Mouse (Mus musculus) neural tube, embryonic 14.5 days (tissue): Measurements from ENCODE around the gene Rab22a. TPM values are rescaled to one million over a fixed set of nuclear protein-coding genes. Genes with fewer than 3 reads are reported as not detected.

Experiments
- ATAC-seq: fragments of 200-750 bp; cut with Nextera tagmentation; 2 replicates; pipeline ENCODE4 v1.8.0; 2017; ENCODE audit warnings: low read depth, mild to moderate bottlenecking, moderate TSS enrichment, moderate library complexity
- H3K27ac ChIP-seq: fragments of 300-500 bp; sonication (generic); 2 replicates; pipeline ENCODE4 v1.5.1; 2014; ENCODE audit warnings: low read depth, mild to moderate bottlenecking, control low read depth, low read length, moderate library complexity, mixed read lengths
- H3K27me3 ChIP-seq: fragments of 300-500 bp; sonication (generic); 2 replicates; pipeline ENCODE4 v1.6.1; 2014; ENCODE audit warnings: low read length; ENCODE audit not compliant: control insufficient read depth, insufficient read depth
- H3K36me3 ChIP-seq: fragments of 300-500 bp; sonication (generic); 2 replicates; pipeline ENCODE4 v1.6.1; 2014; ENCODE audit warnings: low read length, mixed read lengths; ENCODE audit not compliant: control insufficient read depth, insufficient read depth
- H3K4me1 ChIP-seq: fragments of 300-500 bp; sonication (generic); 2 replicates; pipeline ENCODE4 v1.6.1; 2014; ENCODE audit warnings: low read length; ENCODE audit not compliant: control insufficient read depth, insufficient read depth
- H3K4me2 ChIP-seq: fragments of 300-500 bp; sonication (generic); 2 replicates; pipeline ENCODE4 v1.6.1; 2014; ENCODE audit warnings: mild to moderate bottlenecking, low read depth, low read length, control low read depth
- H3K4me3 ChIP-seq: fragments of 300-500 bp; sonication (generic); 2 replicates; pipeline ENCODE4 v1.5.1; 2014; ENCODE audit warnings: low read depth, low read length, control low read depth, mixed read lengths
- H3K9ac ChIP-seq: fragments of 300-500 bp; sonication (generic); replicated peaks from 2 replicates; pipeline ENCODE4 v1.6.1; 2014; ENCODE audit warnings: low read depth, mild to moderate bottlenecking, control low read depth, low read length, mixed read lengths
- H3K9me3 ChIP-seq: fragments of 300-500 bp; sonication (generic); 2 replicates; pipeline ENCODE4 v1.6.1; 2016; ENCODE audit warnings: low read length; ENCODE audit not compliant: control insufficient read depth
- WGBS: fragments of 180-500 bp; shearing (Covaris S2); extraction: QIAGEN DNeasy Blood & Tissue Kit; methylation state at CpG from one replicate; pipeline ENCODE4 v1.1.7; 2014; 5-methylcytosine and 5-hydroxymethylcytosine counted together
- polyA plus RNA-seq: library from polyadenylated mRNA; unstranded; fragments of >200 nt; fragmentation: Nextera tagmentation; extraction: Ambion mirVana; gene quantifications from 2 replicates; pipeline ENCODE4 v1.2.1, GENCODE M21; 2014

Rab22a gene
- polyA plus RNA-seq, 1 experiment from 2014 or later = 35.5 TPM

DNA sequence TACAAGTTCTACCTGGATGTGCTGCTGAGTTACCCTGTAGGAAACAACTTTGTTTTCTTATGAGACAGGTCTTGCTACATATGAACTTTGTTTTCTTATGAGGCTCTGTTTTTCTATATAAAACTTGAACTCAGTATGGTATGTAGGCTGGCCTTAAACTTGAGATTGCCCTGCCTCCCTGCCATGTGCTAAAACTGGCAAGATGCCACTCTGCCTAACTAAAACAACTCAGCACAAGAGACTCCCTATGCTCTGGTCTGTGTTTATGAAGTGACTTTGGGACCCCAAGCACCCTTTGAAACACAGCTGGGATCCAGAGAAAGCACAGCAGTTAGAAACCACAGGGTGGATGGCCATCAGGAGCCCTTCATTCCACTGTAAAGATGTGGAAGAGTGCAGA lies 18.2 kb upstream of the Rab22a start:
- H3K4me3 ChIP-seq = no peak overlapping the region

GRCm38 (mm10) chr2:173642262-173642999 lies 17.1 kb upstream of the Rab22a start:
- 52% methylated on average over 15 of the region's 15 CpGs for WGBS
- H3K9ac ChIP-seq = no peak overlapping the region

More for the DNA sequence above, 18.2 kb upstream of the Rab22a start:
- Histone ChIP-seq H3K4me1 (no peaks in the 10 kb centered on the region), H3K9ac (no peak overlapping the region), H3K27ac (no peak overlapping the region), H3K36me3 (no peaks in the 10 kb centered on the region), H3K27me3 (no peaks in the 10 kb centered on the region), H3K9me3 (no peaks in the 10 kb centered on the region), H3K4me2 (no peak overlapping the region)
- no peak for ATAC-seq

DNA sequence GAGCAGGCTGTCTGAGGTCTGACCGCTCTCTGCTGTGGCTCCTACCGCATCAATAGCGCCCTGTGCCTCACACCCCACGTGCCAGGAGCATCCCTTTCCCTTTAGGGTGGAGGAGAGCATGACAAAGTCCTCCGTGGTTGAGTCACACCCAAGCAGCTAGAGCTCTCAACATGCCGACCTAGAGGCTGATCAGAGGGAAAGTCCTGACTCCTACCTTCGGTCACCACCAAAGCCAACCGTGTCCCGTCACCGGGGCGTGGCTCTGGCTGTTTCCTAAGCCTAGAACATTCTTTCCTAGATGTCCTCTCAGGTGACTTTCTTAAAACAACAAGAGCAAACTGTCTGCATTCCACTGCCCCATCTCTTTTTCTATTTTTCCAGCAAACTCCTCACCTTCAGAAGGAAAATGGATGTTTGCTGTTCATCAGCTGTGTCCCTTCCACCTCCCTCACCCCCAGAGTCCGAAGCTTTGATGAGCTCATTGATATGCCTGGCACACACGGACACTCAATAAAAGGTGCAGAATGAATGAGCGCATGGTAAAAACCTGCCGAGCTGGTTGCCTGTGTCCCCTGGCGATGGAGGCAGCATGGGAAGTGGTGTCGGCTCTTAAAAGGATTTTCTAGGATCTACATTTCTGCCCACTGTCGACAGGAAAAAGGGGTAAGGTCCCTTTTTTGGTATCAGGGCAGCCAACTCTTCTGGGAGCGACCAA lies 12.2 kb upstream of the Rab22a start:
- no peak overlapping the region for H3K27ac ChIP-seq
- H3K9ac ChIP-seq = no peak overlapping the region
- H3K4me3 ChIP-seq = no peak overlapping the region
- 76% methylated on average over 19 of the region's 19 CpGs for WGBS
- H3K4me1 ChIP-seq = no peaks in the 10 kb centered on the region
- H3K9me3 ChIP-seq = no peaks in the 10 kb centered on the region
- H3K27me3 ChIP-seq = no peaks in the 10 kb centered on the region
- no peaks in the 10 kb centered on the region for H3K36me3 ChIP-seq
- no peak for ATAC-seq
- no peak overlapping the region for H3K4me2 ChIP-seq

More at GRCm38 (mm10) chr2:173642262-173642999, 17.1 kb upstream of the Rab22a start:
- Histone ChIP-seq H3K27me3 (no peaks in the 10 kb centered on the region), H3K4me2 (no peak overlapping the region), H3K36me3 (no peaks in the 10 kb centered on the region), H3K27ac (no peak overlapping the region), H3K4me1 (no peaks in the 10 kb centered on the region), H3K4me3 (no peak overlapping the region), H3K9me3 (no peaks in the 10 kb centered on the region)
- ATAC-seq = no peak

DNA sequence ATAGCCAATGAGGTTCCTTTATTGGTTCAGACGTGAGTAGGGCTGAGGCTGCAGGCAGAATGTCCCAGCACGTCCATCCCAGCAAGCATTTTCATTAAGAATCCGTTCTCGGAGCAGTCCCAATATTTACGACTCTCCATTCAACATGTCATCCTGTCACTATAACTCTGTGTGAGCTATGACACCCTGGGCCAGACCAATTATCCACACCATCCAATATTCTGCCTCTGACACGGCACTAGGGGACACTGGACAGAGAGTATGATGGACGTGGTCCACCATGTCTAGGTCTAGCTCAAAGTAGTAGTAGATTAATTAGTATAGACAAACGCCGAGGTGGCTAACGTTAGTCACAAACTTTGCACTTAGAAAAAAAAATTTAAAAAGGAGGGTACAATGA lies 9.8 kb upstream of the Rab22a start:
- H3K9ac ChIP-seq = no peak overlapping the region
- WGBS = 41% methylated on average over 10 of the region's 10 CpGs
- H3K27ac ChIP-seq = no peak overlapping the region
- no peak overlapping the region for H3K4me3 ChIP-seq
- H3K27me3 ChIP-seq = no peaks in the 10 kb centered on the region
- no peaks in the 10 kb centered on the region for H3K9me3 ChIP-seq
- peak; percentile 69 for ATAC-seq
- H3K4me2 ChIP-seq = no peak overlapping the region
- H3K36me3 ChIP-seq = no peaks in the 10 kb centered on the region
- H3K4me1 ChIP-seq = no peaks in the 10 kb centered on the region

GRCm38 (mm10) chr2:173653526-173653925 lies 6.0 kb upstream of the Rab22a start:
- Histone ChIP-seq H3K27ac (no peak overlapping the region), H3K4me3 (no peak overlapping the region), H3K4me1 (no peaks in the 10 kb centered on the region), H3K4me2 (no peak overlapping the region), H3K9ac (no peak overlapping the region), H3K36me3 (no peaks in the 10 kb centered on the region), H3K9me3 (no peaks in the 10 kb centered on the region), H3K27me3 (no peaks in the 10 kb centered on the region)
- 80% methylated on average over 5 of the region's 5 CpGs for WGBS
- no peak for ATAC-seq

DNA sequence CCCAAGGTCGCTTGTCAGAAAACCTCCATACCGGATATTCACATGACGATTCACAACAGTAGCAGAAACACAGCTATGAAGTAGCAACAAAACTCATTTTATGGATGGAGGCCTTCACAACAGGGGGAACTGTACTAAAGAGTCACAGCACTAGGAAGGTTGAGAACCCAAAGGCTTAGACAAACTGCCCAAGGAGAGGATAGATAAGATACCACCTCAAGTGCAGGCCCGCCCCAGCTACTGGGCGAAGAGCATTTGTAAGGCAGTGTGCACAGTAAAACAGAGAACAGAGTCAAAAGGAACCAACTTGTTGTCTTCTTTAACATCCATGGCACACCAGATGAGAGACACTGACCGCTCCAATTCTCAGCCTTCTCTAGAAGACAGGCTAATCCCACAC lies 1.8 kb upstream of the Rab22a start:
- Histone ChIP-seq H3K27me3 (no peaks in the 10 kb centered on the region), H3K4me1 (peaks cover 12% of the 10 kb centered on the region), H3K9ac (no peak overlapping the region), H3K27ac (no peak overlapping the region), H3K36me3 (peaks cover 2% of the 10 kb centered on the region; the same call in 1 of the 2 replicates), H3K9me3 (no peaks in the 10 kb centered on the region), H3K4me3 (no peak overlapping the region), H3K4me2 (no peak overlapping the region)
- no peak for ATAC-seq
- 92% methylated on average over 6 of the region's 6 CpGs for WGBS

DNA sequence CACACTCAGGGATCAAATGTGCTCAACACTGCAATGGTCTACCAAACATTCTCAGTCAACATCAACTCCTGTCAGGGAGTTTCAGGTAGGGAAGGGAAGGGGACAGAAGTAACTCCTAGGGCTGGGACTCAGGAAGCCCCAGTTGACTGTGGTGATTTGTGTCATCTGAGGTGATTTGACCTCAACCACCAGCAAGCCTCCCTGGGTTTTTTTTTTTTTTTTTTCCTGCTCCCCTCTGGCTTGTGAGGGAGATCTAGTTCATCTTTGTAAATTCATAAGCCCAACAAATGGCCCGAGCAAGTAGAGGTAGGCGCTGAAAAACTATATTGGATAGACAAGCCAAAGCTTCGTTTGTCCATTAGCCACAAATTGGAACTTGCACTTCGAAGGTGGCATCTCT lies 1.0 kb upstream of the Rab22a start:
- Histone ChIP-seq H3K4me3 (no peak overlapping the region), H3K4me1 (peaks cover 14% of the 10 kb centered on the region), H3K27me3 (no peaks in the 10 kb centered on the region), H3K27ac (no peak overlapping the region), H3K4me2 (peak overlapping the region; percentile 74), H3K36me3 (peaks cover 5% of the 10 kb centered on the region; the same call in 1 of the 2 replicates), H3K9ac (no peak overlapping the region), H3K9me3 (no peaks in the 10 kb centered on the region)
- ATAC-seq = no peak
- 93% methylated on average over 4 of the region's 4 CpGs for WGBS

DNA sequence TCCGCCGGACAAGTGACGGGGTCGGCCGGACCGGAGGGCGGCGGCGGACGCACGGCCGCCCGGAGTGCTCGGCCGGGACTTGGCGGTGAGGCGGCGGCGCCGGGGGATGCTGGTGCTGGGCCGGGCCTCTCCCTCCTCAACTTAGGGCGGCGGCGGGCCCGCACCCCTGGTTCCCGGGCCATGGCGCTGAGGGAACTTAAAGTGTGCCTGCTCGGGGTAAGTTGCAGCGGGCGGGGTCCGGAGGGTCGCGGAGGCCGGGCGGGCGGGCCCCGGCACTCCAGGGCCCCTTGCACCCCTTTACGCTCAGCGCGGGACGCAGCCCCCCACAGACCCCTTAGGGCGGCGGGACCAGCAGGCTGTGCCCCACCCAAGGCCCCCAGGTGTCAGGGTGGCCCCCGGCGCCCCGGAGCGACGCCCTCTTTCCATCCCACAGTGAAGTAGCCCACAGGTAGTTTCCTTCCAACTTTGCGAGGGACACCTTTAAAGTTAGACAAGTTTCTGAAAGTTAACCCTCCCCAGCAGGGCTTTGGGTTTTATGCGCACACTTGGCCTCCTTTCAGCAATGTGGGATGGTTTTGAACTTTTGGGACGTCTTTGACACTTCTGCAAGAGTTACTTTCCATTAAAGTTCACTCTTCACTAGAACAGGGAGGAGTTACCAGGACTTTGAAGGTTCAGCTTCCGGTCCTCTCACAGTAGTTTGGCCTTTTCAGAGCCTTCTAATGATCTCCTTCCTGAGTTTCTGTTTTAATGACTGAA lies 545 bp downstream of the Rab22a start:
- H3K4me2 ChIP-seq = peak overlapping the region; percentile 91
- peaks cover 5% of the 10 kb centered on the region; the same call in 1 of the 2 replicates for H3K36me3 ChIP-seq
- WGBS = under 1% methylated on average over 38 of the region's 52 CpGs
- H3K27ac ChIP-seq = no peak overlapping the region
- no peaks in the 10 kb centered on the region for H3K27me3 ChIP-seq
- H3K4me1 ChIP-seq = peaks cover 14% of the 10 kb centered on the region
- no peaks in the 10 kb centered on the region for H3K9me3 ChIP-seq
- peak; percentile 77; the same call in 1 of the 2 replicates for ATAC-seq
- peak overlapping the region; percentile 75 for H3K9ac ChIP-seq
- H3K4me3 ChIP-seq = peak overlapping the region; percentile 93
